Mouse (Mus musculus) G1E-ER4 (cell line): Measurements from ENCODE around the gene Macrod2. TPM values are rescaled to one million over a fixed set of nuclear protein-coding genes. Genes with fewer than 3 reads are reported as not detected.

Source experiments
- GATA1 ChIP-seq: IDR thresholded peaks from one replicate; pipeline ENCODE4 v1.8.0; 2012; ENCODE audit warnings: low read length, inconsistent platforms
- polyA plus RNA-seq: library from polyadenylated mRNA; stranded (reverse); fragments of >175 nt; gene quantifications from 2 replicates; pipeline ENCODE4 v1.2.3, GENCODE M21; 2012

Macrod2 gene
- polyA plus RNA-seq, 1 experiment = not detected

GRCm38 (mm10) chr2:141394806-141395205, 999.7 kb downstream of the Macrod2 start:
- TF ChIP-seq GATA1 = no peak

- TF ChIP-seq GATA1 = no peak
Observed at GRCm38 (mm10) chr2:141408766-141409165, 1013.7 kb downstream of the Macrod2 start.

- TF ChIP-seq GATA1 = no peak
Observed at GRCm38 (mm10) chr2:141416436-141416835, 1021.3 kb downstream of the Macrod2 start.

GRCm38 (mm10) chr2:141416855-141417544, 1021.9 kb downstream of the Macrod2 start:
- TF ChIP-seq GATA1 = no peak

GRCm38 (mm10) chr2:141419806-141420205, 1024.7 kb downstream of the Macrod2 start:
- no peak for TF ChIP-seq GATA1

- TF ChIP-seq GATA1 = no peak
Observed at GRCm38 (mm10) chr2:141434084-141434483, 1039.0 kb downstream of the Macrod2 start.

- TF ChIP-seq GATA1 = no peak
Observed at GRCm38 (mm10) chr2:141434731-141435570, 1039.8 kb downstream of the Macrod2 start.

GRCm38 (mm10) chr2:141441896-141442295, 1046.8 kb downstream of the Macrod2 start:
- no peak for TF ChIP-seq GATA1

- no peak for TF ChIP-seq GATA1
Observed at GRCm38 (mm10) chr2:141449078-141449680, 1054.1 kb downstream of the Macrod2 start.

- TF ChIP-seq GATA1 = no peak
Observed at GRCm38 (mm10) chr2:141463946-141464345, 1068.8 kb downstream of the Macrod2 start.

- TF ChIP-seq GATA1 = no peak
Observed at GRCm38 (mm10) chr2:141472791-141473190, 1077.7 kb downstream of the Macrod2 start.

GRCm38 (mm10) chr2:141477585-141477984, 1082.5 kb downstream of the Macrod2 start:
- no peak for TF ChIP-seq GATA1

- no peak for TF ChIP-seq GATA1
Observed at GRCm38 (mm10) chr2:141490518-141490917, 1095.4 kb downstream of the Macrod2 start.

GRCm38 (mm10) chr2:141505451-141505850, 1110.3 kb downstream of the Macrod2 start:
- TF ChIP-seq GATA1 = no peak

GRCm38 (mm10) chr2:141507929-141508897, 1113.1 kb downstream of the Macrod2 start:
- TF ChIP-seq GATA1 = no peak
